Mouse (Mus musculus): Measurements from ENCODE around the gene Ipo11. TPM values are rescaled to one million over a fixed set of nuclear protein-coding genes. Genes with fewer than 3 reads are reported as not detected.

Gene Ipo11
- 8.3 and 8.6 TPM in 2 replicates for polyA plus RNA-seq (2012; rRNA removed)

GRCm38 (mm10) chr13:106936256-106937137, at the start of gene Ipo11:
Gene Ipo11 (minus strand): TSS chr13:106936958.

GRCm38 (mm10) chr13:106946594-106947540, 10.1 kb upstream of the Ipo11 start, which contains the start of gene Dimt1:
Gene Dimt1 (plus strand): TSS chr13:106947127.

Other genes starting within 250 kb of the Ipo11 start
- 2.0 and 2.8 TPM in 2 replicates for gene Dimt1, start 10.2 kb upstream of the Ipo11 start, polyA plus RNA-seq (2012; rRNA removed)
- gene Kif2a, start 85.2 kb upstream of the Ipo11 start, polyA plus RNA-seq (2012; rRNA removed) = 1.3 and 2.5 TPM in 2 replicates

All from colon, adult 2 months (tissue).